10 mouse cellular contexts compared by ENCODE assay signal in genomic region chr3:107188226-107188899, GRCm38 (mm10). TPM values are rescaled to one million over a fixed set of nuclear protein-coding genes. Genes with fewer than 3 reads are reported as not detected.
DNase-seq lines count a peak whose midpoint lies in the region; ATAC-seq and TF ChIP-seq lines count a peak whose summit lies in the region.
"Had no signal": no experiment of that assay in that cellular context is flagged by ENCODE, and none has a peak within 500 bp of the region (broad histone marks: within the 10 kb centered on the region; RNA-seq: fewer than 3 reads in every experiment).

No protein-coding gene starts in this region.

- no peaks in the 10 kb centered on the region for H3K4me1 ChIP-seq in lung, adult 2 months (ENCODE audit: control insufficient read depth, insufficient read depth, low read length)
- H3K4me1 ChIP-seq in heart, postnatal 0 days (ENCODE audit: control insufficient read depth, insufficient read depth), result no peaks in the 10 kb centered on the region
- H3K4me1 ChIP-seq in midbrain, embryonic 12.5 days, result no peaks in the 10 kb centered on the region
- no peaks in the 10 kb centered on the region for H3K4me1 ChIP-seq in stomach, embryonic 16.5 days (ENCODE audit: control insufficient read depth, insufficient read depth, low read length)
- H3K4me1 ChIP-seq: embryonic facial prominence, embryonic 12.5 days; megakaryocyte, embryonic 14.5 days had no signal

- no peaks in the 10 kb centered on the region for H3K36me3 ChIP-seq in heart, postnatal 0 days (replicated peaks; ENCODE audit: control insufficient read depth, insufficient read depth, low read length)
- no peaks in the 10 kb centered on the region for H3K36me3 ChIP-seq in midbrain, embryonic 12.5 days
- H3K36me3 ChIP-seq in stomach, embryonic 16.5 days (ENCODE audit: control insufficient read depth, insufficient read depth, low read length), result no peaks in the 10 kb centered on the region
- H3K36me3 ChIP-seq: embryonic facial prominence, embryonic 12.5 days had no signal

- DNase-seq in lung, adult 2 months, result no peak
- no peak for DNase-seq in lung, adult 18-20 months
- peak; percentile 89 to 93 for DNase-seq in cerebellum, postnatal 10 days
- DNase-seq in heart, postnatal 0 days (ENCODE audit: low spot score), result peak; percentile 50
- DNase-seq in layer of hippocampus, postnatal 10 days (ENCODE audit: low spot score in 2 of 2), result peak; percentile 78 to 82
- no peak for DNase-seq in adrenal gland, adult 18-20 months (ENCODE audit: low spot score in 2 of 2)

- no peak overlapping the region for H3K27ac ChIP-seq in heart, postnatal 0 days (ENCODE audit: low read depth)
- H3K27ac ChIP-seq in midbrain, embryonic 12.5 days (replicated peaks), result no peak overlapping the region
- H3K27ac ChIP-seq in stomach, embryonic 16.5 days (ENCODE audit: low read length), result no peak overlapping the region
- H3K27ac ChIP-seq: embryonic facial prominence, embryonic 12.5 days had no signal

- H3K4me3 ChIP-seq in lung, adult 2 months (replicated peaks; ENCODE audit: extremely low read depth, low read depth, low read length), result no peak overlapping the region
- H3K4me3 ChIP-seq in heart, postnatal 0 days (ENCODE audit: low read depth, low read length), result no peak overlapping the region
- H3K4me3 ChIP-seq in midbrain, embryonic 12.5 days, result no peak overlapping the region
- no peak overlapping the region for H3K4me3 ChIP-seq in stomach, embryonic 16.5 days (replicated peaks; ENCODE audit: low read length)
- H3K4me3 ChIP-seq: embryonic facial prominence, embryonic 12.5 days; megakaryocyte, embryonic 14.5 days had no signal

- peak; percentile 73 for ATAC-seq in heart, postnatal 0 days (ENCODE audit: insufficient read depth, low read depth)
- peak; percentile 63 for ATAC-seq in midbrain, embryonic 12.5 days (ENCODE audit: low FRiP score, low read depth)
- ATAC-seq in stomach, embryonic 16.5 days (ENCODE audit: insufficient read depth, low FRiP score), result peak; percentile 42; the same call in 1 of the 2 replicates

- H3K27me3 ChIP-seq in heart, postnatal 0 days (ENCODE audit: control insufficient read depth, insufficient read depth, low read length), result no peaks in the 10 kb centered on the region
- no peaks in the 10 kb centered on the region for H3K27me3 ChIP-seq in midbrain, embryonic 12.5 days
- H3K27me3 ChIP-seq in stomach, embryonic 16.5 days (ENCODE audit: control insufficient read depth, insufficient read depth, low read length), result no peaks in the 10 kb centered on the region
- H3K27me3 ChIP-seq: embryonic facial prominence, embryonic 12.5 days had no signal

- 38% methylated on average over 6 of the region's 6 CpGs for WGBS in lung, adult 2 months
- WGBS in heart, postnatal 0 days, result 31% methylated on average over 6 of the region's 6 CpGs
- 46% methylated on average over 6 of the region's 6 CpGs for WGBS in midbrain, embryonic 12.5 days
- WGBS in stomach, embryonic 16.5 days, result 41% methylated on average over 6 of the region's 6 CpGs

- no peak overlapping the region for H3K4me2 ChIP-seq in heart, postnatal 0 days (ENCODE audit: low read depth, low read length)
- H3K4me2 ChIP-seq in midbrain, embryonic 12.5 days (replicated peaks), result no peak overlapping the region
- H3K4me2 ChIP-seq in stomach, embryonic 16.5 days (ENCODE audit: low read depth, low read length), result no peak overlapping the region
- H3K4me2 ChIP-seq: embryonic facial prominence, embryonic 12.5 days had no signal

- no peak for TF ChIP-seq POLR2A in lung, adult 2 months (IDR thresholded peaks at IDR 0.05; ENCODE audit: borderline replicate concordance, extremely low read depth, low read depth, low read length)

- no peak for TF ChIP-seq EP300 in heart, postnatal 0 days (IDR thresholded peaks at IDR 0.05; ENCODE audit: low read depth)

- H3K9ac ChIP-seq in heart, postnatal 0 days (replicated peaks; ENCODE audit: low read depth, low read length), result no peak overlapping the region
- H3K9ac ChIP-seq in midbrain, embryonic 12.5 days (replicated peaks), result no peak overlapping the region
- H3K9ac ChIP-seq in stomach, embryonic 16.5 days (ENCODE audit: low read length), result no peak overlapping the region
- H3K9ac ChIP-seq: embryonic facial prominence, embryonic 12.5 days had no signal

- H3K9me3 ChIP-seq in heart, postnatal 0 days (replicated peaks; ENCODE audit: control insufficient read depth, low read length), result no peaks in the 10 kb centered on the region
- no peaks in the 10 kb centered on the region for H3K9me3 ChIP-seq in midbrain, embryonic 12.5 days
- H3K9me3 ChIP-seq in stomach, embryonic 16.5 days (replicated peaks; ENCODE audit: control insufficient read depth, low read length), result no peaks in the 10 kb centered on the region
- H3K9me3 ChIP-seq: embryonic facial prominence, embryonic 12.5 days; megakaryocyte, embryonic 14.5 days had no signal

- TF ChIP-seq CTCF in lung, adult 2 months (IDR thresholded peaks at IDR 0.05; ENCODE audit: insufficient read depth, low read length), result peak; percentile 52
- peak; percentile 80 for TF ChIP-seq CTCF in heart, postnatal 0 days (IDR thresholded peaks at IDR 0.05; ENCODE audit: low read depth)

RNA-seq across cellular contexts. Expression of gene Kcna10, which starts 5.5 kb away (rescaled TPM):
- polyA plus RNA-seq in lung, adult 2 months (2012; rRNA removed), result not detected in 2 replicates
- total RNA-seq in heart, postnatal 0 days (2014; rRNA removed; ENCODE audit: low replicate concordance), result not detected in 2 replicates
- polyA plus RNA-seq in heart, postnatal 0 days (2015; fragmentation: Nextera tagmentation; extraction: Ambion mirVana), result not detected in 2 replicates
- total RNA-seq in layer of hippocampus, postnatal 10 days (2021), result not detected
- not detected in 2 replicates for polyA plus RNA-seq in midbrain, embryonic 12.5 days (2016; fragmentation: Nextera tagmentation; extraction: Ambion mirVana)
- not detected in 2 replicates for polyA plus RNA-seq in stomach, embryonic 16.5 days (2015; fragmentation: Nextera tagmentation; extraction: Ambion mirVana)
- total RNA-seq in adrenal gland, adult 18-20 months (2021), result not detected
- polyA plus RNA-seq: embryonic facial prominence, embryonic 12.5 days had no signal

RNA-seq across cellular contexts. Expression of gene Cym, which starts 33.2 kb away (rescaled TPM):
- polyA plus RNA-seq in lung, adult 2 months (2012; rRNA removed), result 0.25 and 0.27 TPM in 2 replicates
- 0.53 TPM in 1 of 2 replicates, not detected in the other for total RNA-seq in heart, postnatal 0 days (2014; rRNA removed; ENCODE audit: low replicate concordance)
- 0.15 and 0.22 TPM in 2 replicates for polyA plus RNA-seq in heart, postnatal 0 days (2015; fragmentation: Nextera tagmentation; extraction: Ambion mirVana)
- not detected for total RNA-seq in layer of hippocampus, postnatal 10 days (2021)
- not detected in 2 replicates for polyA plus RNA-seq in midbrain, embryonic 12.5 days (2016; fragmentation: Nextera tagmentation; extraction: Ambion mirVana)
- polyA plus RNA-seq in stomach, embryonic 16.5 days (2015; fragmentation: Nextera tagmentation; extraction: Ambion mirVana), result 7,568 and 11,997 TPM in 2 replicates
- total RNA-seq in adrenal gland, adult 18-20 months (2021), result under 1 TPM in 1 of 2 experiments, not detected in 1; 0.32 TPM

RNA-seq across cellular contexts. Expression of gene A630076J17Rik, which starts 42.1 kb away (rescaled TPM):
- not detected in 2 replicates for polyA plus RNA-seq in lung, adult 2 months (2012; rRNA removed)
- total RNA-seq in heart, postnatal 0 days (2014; rRNA removed; ENCODE audit: low replicate concordance), result 0.15 TPM in 1 of 2 replicates, not detected in the other
- 0.11 and 0.25 TPM in 2 replicates for polyA plus RNA-seq in heart, postnatal 0 days (2015; fragmentation: Nextera tagmentation; extraction: Ambion mirVana)
- not detected for total RNA-seq in layer of hippocampus, postnatal 10 days (2021)
- polyA plus RNA-seq in midbrain, embryonic 12.5 days (2016; fragmentation: Nextera tagmentation; extraction: Ambion mirVana), result not detected in 2 replicates
- 1.5 and 3.3 TPM in 2 replicates for polyA plus RNA-seq in stomach, embryonic 16.5 days (2015; fragmentation: Nextera tagmentation; extraction: Ambion mirVana)
- total RNA-seq in adrenal gland, adult 18-20 months (2021), result not detected
- polyA plus RNA-seq: embryonic facial prominence, embryonic 12.5 days had no signal

RNA-seq across cellular contexts. Expression of gene Prok1, which starts 51.1 kb away (rescaled TPM):
- polyA plus RNA-seq in lung, adult 2 months (2012; rRNA removed), result 0.19 TPM in 1 of 2 replicates, not detected in the other
- total RNA-seq in heart, postnatal 0 days (2014; rRNA removed; ENCODE audit: low replicate concordance), result not detected in 2 replicates
- polyA plus RNA-seq in heart, postnatal 0 days (2015; fragmentation: Nextera tagmentation; extraction: Ambion mirVana), result not detected in 2 replicates
- total RNA-seq in layer of hippocampus, postnatal 10 days (2021), result not detected
- polyA plus RNA-seq in midbrain, embryonic 12.5 days (2016; fragmentation: Nextera tagmentation; extraction: Ambion mirVana), result not detected in 2 replicates
- 0.15 and 0.20 TPM in 2 replicates for polyA plus RNA-seq in stomach, embryonic 16.5 days (2015; fragmentation: Nextera tagmentation; extraction: Ambion mirVana)
- total RNA-seq in adrenal gland, adult 18-20 months (2021), result 1 to 10 TPM in 1 of 2 experiments, under 1 TPM in 1; 0.50 to 1.2 TPM
- polyA plus RNA-seq: embryonic facial prominence, embryonic 12.5 days had no signal

Comparison
In these comparisons a context has a peak if more than half of its experiments do, and no peak if none do; other contexts are left out.
1. DNase-seq: peak in cerebellum, postnatal 10 days (2 of 2), heart, postnatal 0 days (single experiment) and layer of hippocampus, postnatal 10 days (2 of 2); none in lung, adult 2 months (single experiment), lung, adult 18-20 months (0 of 2) and adrenal gland, adult 18-20 months (0 of 2).
2. RNA of gene Cym, which starts 33.2 kb away (polyA plus RNA-seq): 7,568 to 11,997 TPM in stomach, embryonic 16.5 days; 0.25 to 0.27 TPM in lung, adult 2 months, 0.15 to 0.22 TPM in heart, postnatal 0 days and not detected in midbrain, embryonic 12.5 days; every median in the first group is over 1,000 times any median in the second.
3. Peak in every context shown above with its lines, with median percentiles within 50 percentile points of each other: ATAC-seq.